Mouse (Mus musculus) kidney, adult 11 months (tissue): ENCODE data around the gene Sema5b.

ENCODE experiments used
- DNase-seq: peaks from one replicate; pipeline ENCODE4 v3.0.0; 2022

Sema5b gene

DNA sequence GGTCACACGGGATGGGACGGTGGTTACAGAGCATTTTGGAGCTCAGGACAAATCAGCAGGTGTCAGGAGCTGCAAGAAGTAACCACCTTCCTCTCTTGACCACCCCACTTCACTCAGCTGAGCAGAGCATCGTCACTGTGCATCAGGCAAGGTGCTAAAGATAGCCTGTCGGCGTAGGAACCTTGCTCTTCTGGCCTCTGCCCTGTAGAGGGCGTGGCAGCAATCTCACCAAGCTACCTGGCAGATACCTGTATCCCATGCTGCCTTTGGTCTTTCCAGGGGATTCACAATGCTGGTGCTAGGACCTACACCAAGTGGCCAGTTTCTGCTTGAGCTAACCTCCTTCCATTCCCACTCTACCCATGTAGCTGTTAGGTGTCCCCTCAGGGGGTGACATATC is 55.3 kb downstream of the Sema5b start:
- no peak for DNase-seq

DNA sequence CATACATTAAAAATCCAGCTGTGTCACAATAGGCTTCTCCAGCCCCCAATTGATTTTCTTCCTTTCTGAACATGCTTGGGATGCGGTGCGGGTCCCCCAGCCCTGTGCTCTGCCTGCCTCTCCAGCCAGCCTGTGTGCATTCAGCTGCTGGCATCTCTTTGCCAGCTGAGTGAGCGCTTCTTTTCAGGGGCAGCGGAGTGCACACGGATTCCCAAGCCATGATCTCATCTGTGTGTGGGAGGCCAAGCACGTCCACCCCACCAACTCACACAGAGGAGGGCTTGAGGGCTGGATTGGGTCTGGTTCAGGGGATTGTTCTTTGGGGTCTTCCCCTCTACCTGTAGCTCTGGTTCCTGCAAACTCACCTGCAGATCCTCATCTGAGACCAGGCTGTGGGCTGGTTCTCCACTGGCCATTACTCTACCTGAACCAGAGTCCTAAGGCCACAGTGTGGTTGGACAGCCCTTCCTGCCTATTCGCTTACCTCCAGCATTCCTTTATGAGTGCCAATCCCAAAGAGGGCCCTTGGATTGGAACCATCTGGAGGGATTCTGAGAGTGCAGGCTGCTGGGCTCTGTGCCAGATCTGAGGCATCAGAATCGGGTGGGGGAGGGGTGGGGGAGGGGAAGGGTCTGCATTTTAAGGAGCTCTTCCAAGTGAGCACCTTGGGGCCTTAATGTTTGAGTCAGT is 55.9 kb downstream of the Sema5b start:
- no peak for DNase-seq

DNA sequence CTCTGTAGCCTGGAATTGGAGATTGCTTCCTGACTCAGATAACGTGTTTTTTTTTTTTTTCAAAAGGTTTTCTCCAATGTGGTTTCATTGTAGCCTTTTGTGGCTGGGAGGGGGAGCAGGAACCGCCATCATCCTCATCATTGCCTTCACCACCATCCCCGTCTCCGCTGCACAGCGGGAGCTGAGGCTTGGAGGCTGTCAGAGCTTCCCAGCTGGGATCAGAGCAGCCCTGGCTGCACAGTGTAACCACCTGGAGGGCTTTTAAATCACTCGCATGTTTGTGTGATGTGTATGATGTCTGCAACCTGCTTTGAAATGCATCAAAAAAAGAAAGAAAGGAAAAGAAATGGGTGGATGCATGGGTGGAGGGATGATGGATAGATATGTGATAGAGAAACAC is 57.0 kb downstream of the Sema5b start:
- DNase-seq: no peak

DNA sequence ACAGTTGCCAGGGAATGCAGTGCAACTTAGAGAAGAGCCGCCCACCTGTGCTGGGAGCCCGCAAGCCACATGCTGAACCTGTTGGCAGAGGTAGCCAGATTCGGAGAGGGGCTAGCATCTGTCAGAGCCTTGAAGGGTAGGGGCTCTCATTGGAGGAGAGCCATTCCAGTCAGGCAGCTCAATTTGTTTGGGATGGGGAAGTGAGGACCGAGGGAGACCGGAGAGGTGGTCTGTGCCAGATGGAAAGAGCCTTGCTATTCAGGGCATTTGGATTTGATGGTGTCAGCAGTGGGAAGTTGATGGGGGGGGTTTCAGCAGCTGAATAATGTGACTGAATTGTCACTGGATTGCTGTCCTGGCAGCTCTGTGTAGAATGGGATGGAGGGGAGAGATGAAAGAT is 57.9 kb downstream of the Sema5b start:
- DNase-seq: no peak

DNA sequence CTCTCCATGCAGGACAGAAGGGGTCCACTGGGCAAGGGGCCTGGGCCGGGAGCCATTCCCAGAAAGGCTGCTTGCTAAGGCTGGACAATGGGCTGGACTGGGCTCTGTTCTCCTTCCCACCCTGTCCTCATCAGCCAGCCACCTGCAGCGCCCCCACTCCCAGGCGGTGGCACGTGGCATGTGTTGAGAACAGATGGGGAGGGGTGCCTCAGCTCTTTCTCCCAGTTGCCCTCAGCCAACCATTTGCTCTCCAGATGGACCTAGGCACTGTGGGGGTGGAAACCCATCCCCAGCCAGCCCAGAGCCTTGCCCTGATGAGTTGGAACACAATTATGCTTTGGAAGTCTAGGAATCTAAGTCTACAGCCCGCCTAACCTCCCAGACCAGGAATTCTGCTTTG is 59.3 kb downstream of the Sema5b start:
- no peak for DNase-seq

DNA sequence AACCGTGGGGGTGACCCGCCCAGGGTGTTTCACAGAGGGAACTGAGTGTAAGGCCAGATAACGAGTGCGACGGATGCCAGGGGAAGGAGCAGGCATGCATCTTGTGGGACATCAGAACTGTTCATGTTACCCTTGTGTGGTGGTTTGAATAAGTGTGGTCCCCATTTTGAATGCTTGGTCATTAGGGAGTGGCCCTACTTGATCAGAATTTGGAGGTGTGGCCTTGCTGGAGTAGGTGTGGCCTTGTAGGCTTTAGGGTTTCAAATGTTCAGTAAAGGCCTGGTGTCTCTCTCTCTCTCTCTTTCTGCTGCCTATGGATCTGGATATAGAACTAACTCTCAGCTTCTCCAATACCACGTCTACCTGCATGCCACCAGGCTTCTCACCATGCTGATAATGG is 60.5 kb downstream of the Sema5b start:
- DNase-seq: no peak

DNA sequence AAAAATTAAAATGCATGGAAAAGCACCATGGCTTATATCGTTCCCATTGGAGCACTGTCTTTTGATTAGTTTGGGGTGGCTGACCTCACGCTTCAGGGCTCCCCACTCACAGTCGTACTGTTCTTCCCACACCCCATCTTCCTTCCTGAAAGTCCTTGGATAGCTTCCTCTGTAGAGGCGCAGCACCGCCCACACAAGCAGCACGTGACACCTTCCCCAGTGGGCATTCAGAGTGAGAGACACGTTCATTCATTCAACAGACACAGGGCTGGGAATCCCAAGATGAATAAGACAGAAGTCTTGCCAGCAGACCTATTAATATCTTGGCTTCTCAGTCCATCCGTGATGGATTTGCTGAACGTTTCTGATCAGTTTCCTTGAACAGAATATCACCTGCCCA is 61.6 kb downstream of the Sema5b start:
- DNase-seq: no peak

DNA sequence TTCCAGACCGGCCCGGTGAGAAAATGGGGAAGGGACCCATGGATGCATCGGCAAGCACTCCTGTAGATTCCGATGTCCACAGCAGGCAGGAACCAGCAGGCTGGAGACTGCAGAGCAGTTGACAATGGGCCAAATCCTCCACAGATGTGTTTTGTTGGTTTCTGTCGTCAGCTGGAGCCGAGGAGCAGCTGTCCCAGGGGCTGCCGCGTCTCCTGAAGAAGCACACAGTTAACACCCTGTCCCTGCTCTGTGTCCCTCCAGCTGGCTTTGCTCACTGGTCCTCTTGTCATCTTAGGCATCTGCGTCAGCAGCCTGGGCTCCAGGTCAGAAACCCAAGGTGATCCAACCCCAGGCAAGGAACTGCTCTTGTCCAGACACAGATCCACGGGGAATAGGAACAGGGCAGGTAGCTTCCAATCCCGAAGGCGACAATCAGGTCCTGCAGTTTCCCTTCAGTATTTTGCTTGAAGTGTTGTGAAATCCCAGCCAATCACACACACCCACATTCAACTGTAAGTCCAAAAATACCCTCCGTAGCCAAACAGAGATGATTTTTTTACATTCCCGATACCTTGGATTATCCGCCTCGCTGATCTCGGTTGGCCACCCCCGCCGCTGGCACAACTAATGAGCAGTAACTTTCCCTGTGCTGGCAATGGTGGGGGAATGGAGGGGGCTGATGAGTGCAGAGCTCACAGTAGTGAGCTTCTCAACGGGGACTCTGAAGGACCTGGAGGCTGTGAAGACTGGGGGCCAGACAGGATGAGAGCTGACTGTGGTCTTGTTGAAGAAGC is 63.0 kb downstream of the Sema5b start:
- DNase-seq: peak; percentile 10

DNA sequence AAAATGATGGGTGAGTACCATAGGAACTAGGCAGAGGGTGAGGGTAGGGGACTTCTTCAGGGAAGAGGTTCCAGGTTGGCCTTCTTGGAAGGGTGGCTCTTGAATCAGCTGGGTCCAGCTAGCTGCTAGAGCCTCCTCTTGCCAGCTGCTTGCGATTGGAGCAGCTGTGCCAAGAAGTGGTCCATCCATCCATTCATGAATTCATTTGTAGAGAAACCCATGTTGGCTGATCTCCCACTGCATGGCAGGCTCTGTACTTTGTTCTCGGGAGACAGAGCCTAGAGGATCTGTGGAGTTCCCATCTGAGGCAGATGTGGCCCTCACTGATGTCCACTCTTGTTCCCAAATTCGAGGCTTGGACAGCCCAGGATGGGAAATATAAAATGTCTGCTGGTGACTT is 66.3 kb downstream of the Sema5b start:
- DNase-seq: no peak

DNA sequence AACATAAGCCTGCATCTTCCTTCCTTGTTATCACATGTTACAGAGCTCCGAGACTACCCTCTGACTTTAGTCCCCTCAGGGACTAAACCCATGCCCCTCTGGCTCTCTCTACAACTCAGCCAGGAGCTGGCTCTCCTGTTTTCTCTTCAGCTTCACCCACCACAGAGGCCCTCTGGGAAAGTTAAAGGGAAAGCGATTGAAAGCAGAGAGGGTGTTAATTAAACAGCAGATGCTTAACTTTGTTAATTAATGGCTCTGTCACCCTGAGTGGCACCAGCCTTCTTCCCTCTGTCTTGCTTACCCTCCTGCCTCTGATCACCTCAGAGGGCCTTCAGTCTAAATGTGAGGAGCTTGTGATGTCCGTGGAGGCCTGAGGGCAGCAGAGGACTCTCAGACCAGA is 67.3 kb downstream of the Sema5b start:
- no peak for DNase-seq

DNA sequence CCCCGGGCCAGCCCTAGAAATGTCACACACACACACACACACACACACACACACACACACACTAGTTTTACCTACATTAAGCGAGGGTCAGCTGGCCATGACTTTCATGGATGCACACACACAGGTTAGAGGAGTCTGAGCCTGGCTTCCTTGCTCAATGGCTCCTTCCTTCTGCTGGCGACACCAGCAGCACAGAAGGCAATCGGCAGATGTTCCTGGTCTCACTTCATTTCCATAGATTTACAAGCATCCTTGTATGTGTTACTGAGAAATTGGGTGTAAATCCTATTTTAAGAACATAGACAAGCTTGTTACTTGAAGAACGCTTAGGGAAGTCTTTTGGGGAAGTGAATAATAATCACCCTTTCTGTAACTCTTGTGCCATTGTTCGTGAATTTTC is 68.6 kb downstream of the Sema5b start:
- no peak for DNase-seq

DNA sequence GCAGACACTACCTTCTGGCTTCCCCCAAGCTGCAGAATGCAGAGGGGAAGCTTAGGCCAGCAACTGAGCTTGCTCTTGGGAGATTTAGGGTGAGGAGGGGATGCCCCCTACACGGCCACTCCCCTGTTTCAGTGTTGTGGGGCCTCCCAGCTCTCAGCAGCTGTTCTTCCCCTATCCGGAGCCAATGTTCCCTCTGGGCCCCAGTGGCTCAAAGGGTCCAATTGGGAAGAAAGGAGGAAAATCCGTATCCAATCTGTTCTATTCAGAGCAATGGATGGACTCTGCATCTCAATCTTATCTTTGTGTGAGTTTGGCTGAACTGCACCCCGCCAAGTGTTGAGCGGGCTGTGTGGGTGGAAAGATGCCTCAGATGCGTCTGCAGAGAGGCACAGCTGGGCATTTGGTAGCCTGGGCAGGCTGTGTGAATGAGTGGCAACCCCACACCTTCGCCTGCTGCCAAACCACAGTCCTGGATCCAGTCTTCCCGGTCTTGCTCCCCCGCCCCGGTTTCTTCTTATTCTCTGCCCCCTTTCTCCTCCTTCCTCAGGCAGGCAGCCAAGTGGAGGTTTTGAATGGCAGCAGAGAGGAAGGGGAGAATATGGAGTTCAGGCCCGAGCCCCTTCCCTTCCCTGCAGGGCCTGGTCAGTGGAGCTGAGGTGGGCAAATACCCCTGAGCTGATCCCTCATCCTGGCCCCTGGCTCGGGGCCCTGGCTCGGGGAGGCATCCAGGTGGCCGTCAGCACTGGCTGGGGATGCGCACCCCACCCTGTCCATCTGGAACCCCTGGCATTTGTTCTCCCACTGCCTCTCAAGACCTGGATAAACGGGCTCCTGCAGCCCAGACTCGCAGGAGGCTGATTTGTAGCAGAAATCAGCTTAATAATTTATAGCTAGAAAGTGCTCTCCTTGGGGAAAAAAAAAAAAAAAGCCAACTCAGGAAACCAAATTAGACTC is 73.2 kb downstream of the Sema5b start:
- DNase-seq: no peak

DNA sequence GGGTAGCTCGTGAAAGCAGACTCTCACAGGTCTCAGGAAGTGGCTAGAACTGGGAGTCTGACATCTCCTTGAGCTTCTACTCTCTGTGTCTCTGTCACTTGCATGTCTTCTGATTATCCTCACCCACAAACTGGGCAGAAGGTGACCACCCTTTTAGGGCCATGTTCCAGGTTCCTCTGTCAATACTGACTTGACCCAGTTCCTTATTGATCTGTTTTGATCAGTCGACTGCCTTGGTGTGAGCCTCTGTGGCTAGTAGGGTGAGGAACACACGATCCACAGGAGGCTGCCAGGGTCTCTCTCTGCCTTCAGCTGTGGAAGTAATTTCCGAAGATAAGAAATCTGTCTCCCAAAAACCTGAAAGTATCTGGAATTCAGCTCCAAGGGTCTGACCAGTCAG is 76.8 kb downstream of the Sema5b start:
- no peak for DNase-seq

DNA sequence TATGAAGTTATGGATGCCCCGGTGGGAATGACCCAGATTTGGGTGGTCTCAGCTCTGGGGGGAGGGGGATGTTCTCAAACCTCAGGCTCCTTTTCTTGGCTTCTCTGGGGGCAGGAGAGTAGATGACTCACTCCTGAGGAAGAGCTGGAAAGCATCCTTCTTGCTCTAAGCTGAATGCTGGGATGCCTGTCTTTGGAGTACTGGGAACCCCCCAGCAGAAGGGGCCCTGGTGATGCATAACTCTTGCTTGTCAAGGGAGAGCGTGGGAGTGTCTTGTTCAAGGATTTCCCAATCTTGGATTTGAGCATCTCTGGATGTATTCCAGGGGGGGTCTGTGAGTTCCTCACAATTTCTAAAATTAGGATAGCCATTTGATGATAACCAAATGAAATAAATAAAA is 82.1 kb downstream of the Sema5b start:
- no peak for DNase-seq

DNA sequence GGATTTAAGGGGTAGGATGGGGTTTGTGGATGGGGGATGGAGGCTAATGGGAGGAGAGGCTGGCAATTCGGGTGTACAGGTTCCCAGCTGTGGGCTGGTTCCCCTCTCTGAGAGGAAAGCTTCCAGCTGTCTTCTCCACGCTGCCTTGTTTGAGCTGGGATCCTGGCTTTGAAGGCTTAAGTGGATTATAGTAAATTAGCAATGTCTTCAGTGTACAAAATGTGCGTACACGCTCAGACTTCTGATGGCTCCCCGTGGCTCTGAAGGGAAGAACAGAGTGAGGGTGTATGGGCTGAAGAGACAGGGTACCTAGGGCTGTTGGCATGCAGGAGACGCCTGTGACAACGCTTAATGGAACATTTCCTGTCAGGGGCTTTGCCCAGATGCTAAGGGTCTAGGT is 83.0 kb downstream of the Sema5b start:
- DNase-seq: no peak

DNA sequence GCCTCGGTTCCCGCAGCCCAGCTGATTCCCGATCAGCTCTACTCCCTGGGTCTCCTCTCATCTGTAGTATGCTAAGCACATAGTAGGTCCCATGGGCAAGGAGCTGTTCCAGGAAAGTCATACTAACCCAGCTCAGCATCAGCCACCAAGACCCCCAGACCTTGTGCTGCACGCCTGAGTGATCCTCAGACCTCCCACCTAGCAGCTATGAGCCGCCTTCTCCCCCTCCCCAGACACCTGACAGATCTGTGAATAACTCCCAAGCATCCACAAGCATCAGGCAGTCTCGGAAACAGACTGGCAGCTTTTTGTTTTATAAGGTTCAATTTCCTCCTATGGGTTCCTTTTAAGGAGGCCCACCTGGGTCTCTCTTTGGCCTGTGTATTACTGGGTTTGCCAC is 83.9 kb downstream of the Sema5b start:
- DNase-seq: no peak

DNA sequence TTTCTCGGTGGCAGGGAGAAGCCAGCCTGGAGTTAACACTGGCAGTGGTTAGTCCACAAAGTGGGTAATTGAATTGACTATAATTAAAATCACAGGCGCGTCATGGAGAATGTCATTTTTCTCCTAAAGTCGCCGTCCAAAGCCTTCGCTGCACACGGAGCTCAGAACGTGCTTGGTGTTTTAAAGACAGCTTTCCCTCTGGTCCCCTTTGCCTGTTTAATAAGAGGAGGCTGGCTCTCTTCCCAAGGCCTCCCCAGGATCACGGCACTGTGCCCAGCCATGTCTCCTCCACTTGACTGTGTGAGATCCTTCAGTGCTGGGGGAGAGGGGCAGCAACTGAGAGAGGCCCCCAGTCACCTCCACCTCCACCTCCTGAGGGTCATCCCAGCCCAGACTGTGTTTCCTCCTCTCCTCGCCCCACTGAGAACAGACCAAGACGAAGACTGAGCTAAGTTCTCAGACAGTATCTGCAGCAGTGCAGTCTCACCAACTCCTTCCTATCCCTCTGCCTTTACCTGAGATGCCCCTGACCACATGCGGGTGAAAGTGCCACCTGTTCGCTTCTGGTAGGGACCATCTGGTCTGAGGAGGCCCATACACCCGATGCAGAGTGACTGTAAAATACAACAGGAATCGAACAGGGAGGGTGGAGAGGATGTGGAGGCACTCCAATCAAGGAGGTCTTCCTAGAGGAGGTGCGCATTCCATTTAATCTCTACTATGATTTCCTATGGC is 84.5 kb downstream of the Sema5b start:
- no peak for DNase-seq

DNA sequence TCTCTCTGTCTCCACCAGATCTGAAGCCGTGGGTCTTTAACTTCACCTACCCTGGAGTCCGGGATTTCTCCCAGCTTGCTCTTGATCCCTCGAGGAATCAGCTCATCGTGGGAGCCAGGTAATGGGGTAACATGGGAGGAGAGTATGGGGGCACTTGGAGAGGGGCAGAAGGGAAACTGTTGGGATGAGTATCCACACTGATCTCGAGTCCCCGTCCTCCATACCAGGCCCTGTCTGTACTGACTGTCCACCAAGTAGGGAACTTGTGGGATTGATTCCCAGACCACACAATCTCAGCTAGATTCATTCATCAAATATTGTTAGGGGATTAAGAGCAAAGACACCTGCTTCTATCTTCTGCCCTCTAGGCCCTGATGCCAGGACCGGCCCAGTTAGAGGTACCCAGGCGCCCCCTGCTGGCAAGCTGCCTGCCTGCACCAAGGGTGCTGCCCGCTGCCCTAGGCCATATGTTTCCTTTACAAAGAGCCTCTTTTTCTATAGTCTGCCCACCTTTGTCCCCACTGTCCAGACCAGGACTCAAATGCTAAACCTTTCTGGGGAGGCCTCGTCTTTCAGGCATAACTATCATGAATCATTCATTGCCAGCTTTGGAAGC is 87.2 kb downstream of the Sema5b start:
- peak; percentile 43 for DNase-seq

DNA sequence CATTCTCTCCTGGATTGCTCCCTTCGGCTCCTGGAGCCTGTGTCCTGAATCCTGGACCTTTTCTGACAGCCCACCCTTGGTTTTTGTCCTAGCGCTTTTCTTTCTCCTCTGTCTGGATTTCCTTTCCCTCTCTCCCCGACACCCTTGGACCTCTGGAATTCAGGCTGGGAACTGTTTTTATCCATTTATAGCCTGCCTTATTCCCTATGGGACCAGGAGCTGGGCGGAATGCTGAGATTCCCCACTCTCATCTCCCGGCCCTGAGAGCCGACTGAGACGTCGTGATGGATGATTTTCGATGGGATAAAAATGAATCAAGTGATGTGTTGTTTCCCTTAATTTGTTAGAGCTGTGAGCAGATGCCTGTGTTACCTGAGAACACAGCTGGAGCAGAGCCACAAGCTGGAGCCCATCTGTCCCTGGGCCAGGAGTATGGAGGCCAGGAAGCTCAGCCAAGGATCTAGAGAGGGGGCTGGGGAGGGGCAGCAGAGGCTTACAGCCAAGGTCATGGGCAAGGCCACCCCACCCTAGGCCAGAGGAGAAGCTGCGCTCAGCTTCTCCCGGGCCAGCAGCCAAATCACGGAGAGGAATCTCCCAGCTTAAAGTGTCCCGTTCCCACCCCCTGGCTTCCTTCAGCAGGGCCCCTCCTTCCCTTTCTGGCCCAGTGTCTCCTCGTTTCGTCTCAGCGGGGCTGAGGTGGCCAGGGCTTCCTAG is 89.7 kb downstream of the Sema5b start:
- peak; percentile 49 for DNase-seq

DNA sequence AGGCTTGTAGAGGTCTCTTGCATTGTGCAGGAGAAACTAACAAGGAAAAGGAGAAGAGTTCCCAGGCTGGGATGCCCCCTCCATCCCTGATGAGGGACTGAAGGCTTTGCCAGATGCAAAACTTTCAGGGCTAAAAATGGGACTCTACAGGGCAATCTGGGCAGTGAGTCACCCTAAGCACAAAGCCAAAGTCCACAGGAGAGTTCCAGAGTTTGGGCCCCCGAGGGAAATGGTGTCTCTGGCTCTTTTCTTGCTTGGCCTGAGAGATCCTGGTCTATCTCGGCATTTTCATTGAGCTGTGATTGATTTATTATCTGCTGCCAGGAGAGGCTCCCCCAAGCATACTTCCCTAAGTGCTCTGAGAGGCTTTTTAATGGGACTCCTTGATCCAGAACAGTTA is 92.1 kb downstream of the Sema5b start:
- DNase-seq: no peak

DNA sequence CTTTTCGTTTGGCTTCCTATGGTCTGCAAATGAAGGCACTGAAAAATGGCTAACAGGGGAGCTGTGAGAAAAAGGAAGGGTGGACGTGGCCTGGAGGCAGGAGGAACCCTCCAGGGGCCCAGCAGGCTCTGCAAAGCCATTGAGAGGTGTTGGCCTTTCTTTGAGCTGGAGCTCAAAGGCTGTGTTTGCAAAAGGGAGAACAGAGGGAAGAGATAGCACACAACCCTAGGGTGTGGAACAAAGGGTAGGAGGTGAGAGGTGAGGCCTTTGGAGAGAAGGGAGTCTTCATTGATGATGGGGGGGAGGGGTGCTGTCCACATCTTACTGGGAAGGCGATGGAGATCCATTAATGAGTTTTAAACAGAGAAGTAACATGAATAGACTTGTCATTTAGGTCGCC is 94.0 kb downstream of the Sema5b start:
- DNase-seq: no peak

DNA sequence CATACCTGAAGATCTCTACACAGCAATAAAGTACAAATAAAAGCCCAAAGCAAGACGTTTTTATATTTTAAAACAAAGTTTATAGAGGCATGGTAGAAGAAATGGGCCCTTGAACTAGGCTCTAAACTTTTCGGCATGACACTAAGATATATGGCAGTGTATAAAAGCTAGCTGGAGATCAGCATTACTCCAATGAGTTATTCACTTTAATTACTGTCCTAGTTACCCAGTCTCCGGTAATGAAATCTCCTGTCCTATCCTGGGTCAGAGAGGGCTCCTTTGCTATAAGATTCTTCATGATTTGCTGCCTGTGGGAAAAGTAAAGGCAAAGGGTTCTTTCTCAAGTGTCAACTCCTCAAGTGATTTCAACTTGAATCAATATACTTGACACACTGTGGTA is 98.6 kb downstream of the Sema5b start:
- no peak for DNase-seq
